Mouse (Mus musculus): ENCODE data around the gene Mbnl2. TPM values are rescaled to one million over a fixed set of nuclear protein-coding genes. Genes with fewer than 3 reads are reported as not detected.
A peak's percentile ranks its signal among the peaks of the same experiment; 100 is the strongest.

Gene Mbnl2
- polyA plus RNA-seq, 1 experiment from 2014 or later, result 110 TPM

- no peak overlapping the region for H3K9ac ChIP-seq
- no peak overlapping the region for H3K4me2 ChIP-seq
- ATAC-seq (ENCODE audit: insufficient read depth), result no peak
- no peak overlapping the region for H3K27ac ChIP-seq (ENCODE audit: low read depth)
- no peaks in the 10 kb centered on the region for H3K9me3 ChIP-seq (ENCODE audit: low read depth, low read length)
- no peak overlapping the region for H3K4me3 ChIP-seq (ENCODE audit: low read depth, low read length)
- no peak for DNase-seq
- 0 out of 2 replicates have a peak, but pooled peaks cover 4% of the 10 kb centered on the region for H3K36me3 ChIP-seq (ENCODE audit: insufficient read depth)
- TF ChIP-seq CTCF (IDR thresholded peaks at IDR 0.05; ENCODE audit: low read depth), result no peak
- no peaks in the 10 kb centered on the region for H3K4me1 ChIP-seq (ENCODE audit: insufficient read depth)
- 78% methylated on average over 13 of the region's 13 CpGs for WGBS
- H3K27me3 ChIP-seq (ENCODE audit: insufficient read depth, low read length), result no peaks in the 10 kb centered on the region
These were observed 166.4 kb downstream of the Mbnl2 start for GRCm38 (mm10) chr14:120441836-120442235.

GRCm38 (mm10) chr14:120454221-120454620 lies 178.8 kb downstream of the Mbnl2 start:
- Histone ChIP-seq H3K9me3 (ENCODE audit: low read depth, low read length) (no peaks in the 10 kb centered on the region), H3K27me3 (ENCODE audit: insufficient read depth, low read length) (no peaks in the 10 kb centered on the region), H3K4me3 (ENCODE audit: low read depth, low read length) (no peak overlapping the region), H3K36me3 (ENCODE audit: insufficient read depth) (no peaks in the 10 kb centered on the region), H3K9ac (no peak overlapping the region), H3K4me2 (no peak overlapping the region), H3K4me1 (ENCODE audit: insufficient read depth) (no peaks in the 10 kb centered on the region), H3K27ac (ENCODE audit: low read depth) (no peak overlapping the region)
- DNase-seq (no peak), ATAC-seq (ENCODE audit: insufficient read depth) (no peak)
- WGBS, result 89% methylated on average over 7 of the region's 7 CpGs
- no peak for TF ChIP-seq CTCF (IDR thresholded peaks at IDR 0.05; ENCODE audit: low read depth)

- 51% methylated on average over 3 of the region's 3 CpGs for WGBS
- H3K36me3 ChIP-seq (ENCODE audit: insufficient read depth), result no peaks in the 10 kb centered on the region
- H3K27ac ChIP-seq (ENCODE audit: low read depth), result no peak overlapping the region
- TF ChIP-seq CTCF (IDR thresholded peaks at IDR 0.05; ENCODE audit: low read depth), result no peak
- DNase-seq (peak; percentile 66), ATAC-seq (ENCODE audit: insufficient read depth) (peak; percentile 85)
- no peaks in the 10 kb centered on the region for H3K4me1 ChIP-seq (ENCODE audit: insufficient read depth)
- no peak overlapping the region for H3K4me2 ChIP-seq
- H3K27me3 ChIP-seq (ENCODE audit: insufficient read depth, low read length), result no peaks in the 10 kb centered on the region
- no peak overlapping the region for H3K9ac ChIP-seq
- H3K4me3 ChIP-seq (ENCODE audit: low read depth, low read length), result no peak overlapping the region
- no peaks in the 10 kb centered on the region for H3K9me3 ChIP-seq (ENCODE audit: low read depth, low read length)
These were observed 188.7 kb downstream of the Mbnl2 start for GRCm38 (mm10) chr14:120463938-120464727.

- no peak overlapping the region for H3K27ac ChIP-seq (ENCODE audit: low read depth)
- H3K9me3 ChIP-seq (ENCODE audit: low read depth, low read length), result no peaks in the 10 kb centered on the region
- H3K27me3 ChIP-seq (ENCODE audit: insufficient read depth, low read length), result no peaks in the 10 kb centered on the region
- DNase-seq (no peak), ATAC-seq (ENCODE audit: insufficient read depth) (no peak)
- H3K9ac ChIP-seq, result no peak overlapping the region
- H3K4me2 ChIP-seq, result no peak overlapping the region
- 80% methylated on average over 4 of the region's 4 CpGs for WGBS
- TF ChIP-seq CTCF (IDR thresholded peaks at IDR 0.05; ENCODE audit: low read depth), result no peak
- no peaks in the 10 kb centered on the region for H3K36me3 ChIP-seq (ENCODE audit: insufficient read depth)
- H3K4me1 ChIP-seq (ENCODE audit: insufficient read depth), result no peaks in the 10 kb centered on the region
- no peak overlapping the region for H3K4me3 ChIP-seq (ENCODE audit: low read depth, low read length)
These were observed 191.3 kb downstream of the Mbnl2 start for GRCm38 (mm10) chr14:120466816-120467215.

GRCm38 (mm10) chr14:120469126-120469790 lies 193.8 kb downstream of the Mbnl2 start:
- no peak overlapping the region for H3K4me2 ChIP-seq
- H3K9ac ChIP-seq, result no peak overlapping the region
- no peaks in the 10 kb centered on the region for H3K27me3 ChIP-seq (ENCODE audit: insufficient read depth, low read length)
- TF ChIP-seq CTCF (IDR thresholded peaks at IDR 0.05; ENCODE audit: low read depth), result no peak
- DNase-seq (no peak), ATAC-seq (ENCODE audit: insufficient read depth) (no peak)
- no peak overlapping the region for H3K27ac ChIP-seq (ENCODE audit: low read depth)
- no peaks in the 10 kb centered on the region for H3K9me3 ChIP-seq (ENCODE audit: low read depth, low read length)
- no peaks in the 10 kb centered on the region for H3K36me3 ChIP-seq (ENCODE audit: insufficient read depth)
- H3K4me1 ChIP-seq (ENCODE audit: insufficient read depth), result peaks cover 3% of the 10 kb centered on the region; the same call in 1 of the 2 replicates
- no peak overlapping the region for H3K4me3 ChIP-seq (ENCODE audit: low read depth, low read length)
- WGBS, result 77% methylated on average over 14 of the region's 14 CpGs

GRCm38 (mm10) chr14:120476186-120476697 lies 200.8 kb downstream of the Mbnl2 start:
- Histone ChIP-seq H3K27ac (ENCODE audit: low read depth) (no peak overlapping the region), H3K4me3 (ENCODE audit: low read depth, low read length) (no peak overlapping the region), H3K4me1 (ENCODE audit: insufficient read depth) (peaks cover 11% of the 10 kb centered on the region), H3K36me3 (ENCODE audit: insufficient read depth) (0 out of 2 replicates have a peak, but pooled peaks cover 4% of the 10 kb centered on the region), H3K9ac (no peak overlapping the region), H3K27me3 (ENCODE audit: insufficient read depth, low read length) (no peaks in the 10 kb centered on the region), H3K9me3 (ENCODE audit: low read depth, low read length) (no peaks in the 10 kb centered on the region), H3K4me2 (peak overlapping the region; percentile 66)
- no peak for TF ChIP-seq CTCF (IDR thresholded peaks at IDR 0.05; ENCODE audit: low read depth)
- WGBS, result 60% methylated on average over 7 of the region's 7 CpGs
- no peak for DNase-seq
- ATAC-seq (ENCODE audit: insufficient read depth), result no peak

Measured in lung, embryonic 14.5 days (tissue).